Mouse (Mus musculus): ENCODE data around the gene Rngtt.
"Not testable (repeated sequence)": the region's sequence is repeated elsewhere in the genome, so short reads cannot be mapped to it uniquely, and the experiment has no call there.

The Rngtt gene

GRCm38 (mm10) chr4:33303057-33303456 is 7.1 kb upstream of the Rngtt start:
- peaks cover 63% of the 10 kb centered on the region for H3K9me3 ChIP-seq (ENCODE audit: low read length)
- H3K4me3 ChIP-seq (replicated peaks; ENCODE audit: low read length), result no peak overlapping the region
- peaks cover 5% of the 10 kb centered on the region; the same call in 1 of the 2 replicates for H3K36me3 ChIP-seq (ENCODE audit: insufficient read depth, low read length)
- H3K4me1 ChIP-seq (replicated peaks; ENCODE audit: low read depth, low read length), result peaks cover 11% of the 10 kb centered on the region
- TF ChIP-seq NANOG (IDR thresholded peaks at IDR 0.05; ENCODE audit: borderline replicate concordance, low read length) (no peak), POU5F1 (IDR thresholded peaks at IDR 0.05; ENCODE audit: borderline replicate concordance, low read length) (no peak), CTCF (conservative IDR thresholded peaks at IDR 0.05; ENCODE audit: low read length) (no peak)
- H3K27me3 ChIP-seq (ENCODE audit: insufficient read depth, low read length), result no peaks in the 10 kb centered on the region

GRCm38 (mm10) chr4:33307146-33307545 is 3.0 kb upstream of the Rngtt start:
- Histone ChIP-seq H3K4me1 (replicated peaks; ENCODE audit: low read depth, low read length) (peaks cover 39% of the 10 kb centered on the region), H3K36me3 (ENCODE audit: insufficient read depth, low read length) (peaks cover 9% of the 10 kb centered on the region), H3K4me3 (replicated peaks; ENCODE audit: low read length) (peak overlapping the region; percentile 0; the same call in 1 of the 2 replicates), H3K9me3 (ENCODE audit: low read length) (peaks cover 27% of the 10 kb centered on the region), H3K27me3 (ENCODE audit: insufficient read depth, low read length) (no peaks in the 10 kb centered on the region)
- TF ChIP-seq POU5F1 (IDR thresholded peaks at IDR 0.05; ENCODE audit: borderline replicate concordance, low read length) (no peak), NANOG (IDR thresholded peaks at IDR 0.05; ENCODE audit: borderline replicate concordance, low read length) (no peak), CTCF (conservative IDR thresholded peaks at IDR 0.05; ENCODE audit: low read length) (0 out of 2 replicates have a peak, but pooled peaks have one; percentile 7)

DNA sequence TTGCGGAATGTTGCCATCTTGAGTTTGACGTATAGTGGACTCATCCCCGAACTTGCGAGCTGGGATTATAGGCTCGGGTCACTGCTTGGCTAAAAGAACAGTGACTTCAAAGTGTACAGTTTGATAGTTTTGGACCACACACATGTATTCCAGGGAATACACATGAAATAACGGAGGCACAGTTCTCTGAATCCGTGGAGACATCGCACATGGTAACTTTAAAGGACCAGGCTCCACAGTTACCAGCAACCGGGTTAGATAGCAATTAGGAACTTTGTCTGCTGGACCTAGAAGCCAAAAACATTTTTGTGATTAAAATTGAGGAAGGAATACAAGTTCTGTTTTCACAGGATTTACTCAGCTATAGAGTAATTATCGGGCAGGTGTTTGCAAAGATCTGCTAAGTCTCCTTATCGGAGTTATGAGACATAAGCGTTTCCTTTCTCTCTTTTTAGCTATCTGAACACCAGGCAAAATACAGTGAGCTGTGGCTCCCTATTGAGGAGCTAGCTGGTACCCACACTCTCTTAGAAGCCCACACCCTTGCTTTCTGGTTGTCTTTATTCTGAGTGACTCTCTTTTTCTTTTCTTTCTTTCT is 828 bp downstream of the Rngtt start:
- peaks cover 10% of the 10 kb centered on the region for H3K36me3 ChIP-seq (ENCODE audit: insufficient read depth, low read length)
- H3K27me3 ChIP-seq (ENCODE audit: insufficient read depth, low read length), result no peaks in the 10 kb centered on the region
- H3K4me3 ChIP-seq (replicated peaks; ENCODE audit: low read length), result peak overlapping the region; percentile 88
- no peaks in the 10 kb centered on the region for H3K9me3 ChIP-seq (ENCODE audit: low read length)
- H3K4me1 ChIP-seq (replicated peaks; ENCODE audit: low read depth, low read length), result peaks cover 55% of the 10 kb centered on the region
- TF ChIP-seq NANOG (IDR thresholded peaks at IDR 0.05; ENCODE audit: borderline replicate concordance, low read length) (no peak), POU5F1 (IDR thresholded peaks at IDR 0.05; ENCODE audit: borderline replicate concordance, low read length) (no peak), CTCF (conservative IDR thresholded peaks at IDR 0.05; ENCODE audit: low read length) (no peak)

- H3K27me3 ChIP-seq (ENCODE audit: insufficient read depth, low read length); H3K9me3 ChIP-seq (ENCODE audit: low read length); H3K4me3 ChIP-seq (replicated peaks; ENCODE audit: low read length): not testable (repeated sequence)
- Histone ChIP-seq H3K4me1 (replicated peaks; ENCODE audit: low read depth, low read length) (peaks cover 66% of the 10 kb centered on the region), H3K36me3 (ENCODE audit: insufficient read depth, low read length) (peaks cover 17% of the 10 kb centered on the region)
Observed at GRCm38 (mm10) chr4:33314150-33314549, 4.0 kb downstream of the Rngtt start.

DNA sequence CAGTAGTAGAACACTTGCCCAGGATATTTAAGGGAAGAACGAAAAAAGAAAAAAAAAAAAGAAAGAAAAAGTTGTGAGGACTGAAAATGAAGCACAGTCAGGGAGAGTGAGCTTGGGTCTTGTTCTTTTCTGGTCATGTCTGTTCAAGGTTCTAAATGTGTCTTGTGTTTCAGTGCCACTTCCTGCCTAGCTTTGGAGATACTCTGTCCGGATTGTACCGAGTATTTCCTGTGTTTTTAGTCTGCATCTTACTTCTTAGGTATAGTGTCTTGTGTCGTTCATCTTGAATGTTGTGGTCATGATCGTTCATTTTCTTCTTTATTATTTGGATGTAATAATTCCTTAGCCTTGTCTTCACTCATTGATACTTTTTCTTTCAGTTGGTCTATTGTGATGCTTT is 5.7 kb downstream of the Rngtt start:
- Histone ChIP-seq H3K4me1 (replicated peaks; ENCODE audit: low read depth, low read length) (peaks cover 71% of the 10 kb centered on the region), H3K4me3 (replicated peaks; ENCODE audit: low read length) (no peak overlapping the region), H3K36me3 (ENCODE audit: insufficient read depth, low read length) (peaks cover 22% of the 10 kb centered on the region), H3K9me3 (ENCODE audit: low read length) (no peaks in the 10 kb centered on the region), H3K27me3 (ENCODE audit: insufficient read depth, low read length) (no peaks in the 10 kb centered on the region)
- TF ChIP-seq POU5F1 (IDR thresholded peaks at IDR 0.05; ENCODE audit: borderline replicate concordance, low read length), result no peak
- TF ChIP-seq NANOG (IDR thresholded peaks at IDR 0.05; ENCODE audit: borderline replicate concordance, low read length), result no peak
- TF ChIP-seq CTCF (conservative IDR thresholded peaks at IDR 0.05; ENCODE audit: low read length), result no peak

GRCm38 (mm10) chr4:33331147-33331546 is 21.0 kb downstream of the Rngtt start:
- H3K36me3 ChIP-seq (ENCODE audit: insufficient read depth, low read length), result peaks cover 79% of the 10 kb centered on the region
- no peak overlapping the region for H3K4me3 ChIP-seq (replicated peaks; ENCODE audit: low read length)
- no peaks in the 10 kb centered on the region for H3K9me3 ChIP-seq (ENCODE audit: low read length)
- peaks cover 57% of the 10 kb centered on the region for H3K4me1 ChIP-seq (replicated peaks; ENCODE audit: low read depth, low read length)
- TF ChIP-seq NANOG (IDR thresholded peaks at IDR 0.05; ENCODE audit: borderline replicate concordance, low read length), result no peak
- TF ChIP-seq CTCF (conservative IDR thresholded peaks at IDR 0.05; ENCODE audit: low read length), result no peak
- TF ChIP-seq POU5F1 (IDR thresholded peaks at IDR 0.05; ENCODE audit: borderline replicate concordance, low read length), result no peak
- no peaks in the 10 kb centered on the region for H3K27me3 ChIP-seq (ENCODE audit: insufficient read depth, low read length)

- TF ChIP-seq POU5F1 (IDR thresholded peaks at IDR 0.05; ENCODE audit: borderline replicate concordance, low read length) (no peak), NANOG (IDR thresholded peaks at IDR 0.05; ENCODE audit: borderline replicate concordance, low read length) (no peak), CTCF (conservative IDR thresholded peaks at IDR 0.05; ENCODE audit: low read length) (no peak)
Observed at GRCm38 (mm10) chr4:33332956-33333455, 22.9 kb downstream of the Rngtt start.

DNA sequence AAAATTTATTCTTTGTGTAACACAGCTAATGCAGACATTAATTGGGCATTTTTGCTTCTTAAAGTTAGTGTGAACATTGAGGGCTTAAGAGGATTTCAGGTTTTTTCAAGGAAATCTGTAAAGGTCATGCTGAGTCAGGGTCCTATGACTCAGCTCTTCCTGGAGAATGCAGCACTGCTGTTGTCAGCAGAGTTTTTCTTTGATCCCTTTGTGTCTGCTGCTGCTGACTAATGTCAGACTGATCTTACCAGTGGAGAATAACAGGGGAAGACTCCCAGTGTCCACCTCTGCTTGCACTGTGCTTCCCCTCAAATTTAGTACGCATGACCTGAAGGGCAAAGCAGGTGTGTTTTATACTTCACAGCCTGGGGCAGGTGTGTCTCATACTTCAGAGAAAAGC is 27.9 kb downstream of the Rngtt start:
- Histone ChIP-seq H3K27me3 (ENCODE audit: insufficient read depth, low read length) (no peaks in the 10 kb centered on the region), H3K9me3 (ENCODE audit: low read length) (no peaks in the 10 kb centered on the region), H3K36me3 (ENCODE audit: insufficient read depth, low read length) (peaks cover 69% of the 10 kb centered on the region), H3K4me3 (replicated peaks; ENCODE audit: low read length) (no peak overlapping the region), H3K4me1 (replicated peaks; ENCODE audit: low read depth, low read length) (peaks cover 61% of the 10 kb centered on the region)
- TF ChIP-seq CTCF (conservative IDR thresholded peaks at IDR 0.05; ENCODE audit: low read length) (no peak), NANOG (IDR thresholded peaks at IDR 0.05; ENCODE audit: borderline replicate concordance, low read length) (peak; percentile 20; the same call in 1 of the 2 replicates), POU5F1 (IDR thresholded peaks at IDR 0.05; ENCODE audit: borderline replicate concordance, low read length) (no peak)

More at GRCm38 (mm10) chr4:33332956-33333455, 22.9 kb downstream of the Rngtt start:
- Histone ChIP-seq H3K27me3 (ENCODE audit: insufficient read depth, low read length) (no peaks in the 10 kb centered on the region), H3K4me1 (replicated peaks; ENCODE audit: low read depth, low read length) (peaks cover 62% of the 10 kb centered on the region), H3K4me3 (replicated peaks; ENCODE audit: low read length) (no peak overlapping the region), H3K36me3 (ENCODE audit: insufficient read depth, low read length) (peaks cover 73% of the 10 kb centered on the region), H3K9me3 (ENCODE audit: low read length) (no peaks in the 10 kb centered on the region)
